Mouse (Mus musculus) gastrocnemius, adult 2 months (tissue): Measurements from ENCODE around the gene Rbm4. TPM values are rescaled to one million over a fixed set of nuclear protein-coding genes. Genes with fewer than 3 reads are reported as not detected.
"Not testable (repeated sequence)": the region's sequence is repeated elsewhere in the genome, so short reads cannot be mapped to it uniquely, and the experiment has no call there.

Source experiments
- DNase-seq: peaks from one replicate; pipeline ENCODE4 v3.0.0; 2022
- H3K27ac ChIP-seq: fragments of 200-600 bp; 2 replicates; pipeline ENCODE4 v1.8.1; 2022; ENCODE audit warnings: mild to moderate bottlenecking
- H3K4me3 ChIP-seq: fragments of 200-600 bp; 2 replicates; pipeline ENCODE4 v1.8.1; 2022; ENCODE audit warnings: mild to moderate bottlenecking, moderate library complexity
- CTCF ChIP-seq: fragments of 200-600 bp; IDR thresholded peaks from 2 replicates; pipeline ENCODE4 v1.8.1; 2022; ENCODE audit warnings: antibody characterized with exemption, mild to moderate bottlenecking, moderate library complexity
- intact Hi-C: fragments of 180-260 bp; cut with DNase I; formaldehyde crosslinking; loops from one replicate; pipeline ENCODE4 v1.15.1; 2025
- total RNA-seq, 2 experiments: library from RNA; stranded (reverse); gene quantifications; 2 replicates each; pipeline ENCODE4 v1.2.3; 2021

Rbm4 gene
- total RNA-seq, 2 experiments from 2014 or later, result 32.1 to 35.5 TPM

DNA sequence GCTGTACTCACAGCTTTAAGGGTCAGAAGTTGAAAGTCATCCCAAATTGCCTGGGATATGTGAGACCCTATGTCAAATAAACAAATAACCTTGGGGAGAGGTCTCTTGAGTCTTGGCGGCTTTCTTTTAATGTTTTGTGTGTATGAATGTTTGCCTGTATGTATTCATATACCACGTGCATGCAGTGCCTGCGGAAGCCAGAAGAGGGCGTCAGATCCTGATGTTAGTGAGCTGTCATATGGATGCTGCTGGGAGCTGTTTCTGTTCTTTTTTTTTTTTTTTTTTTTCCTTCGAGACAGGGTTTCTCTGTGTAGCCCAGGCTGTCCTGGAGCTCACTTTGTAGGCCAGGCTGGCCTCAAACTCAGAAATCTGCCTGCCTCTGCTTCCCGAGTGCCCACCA lies 19.3 kb upstream of the Rbm4 start:
- no peak for DNase-seq
- no peak overlapping the region for H3K4me3 ChIP-seq
- intact Hi-C loops, result loop anchor here (5.0 kb wide), 2 partner anchors 34 to 56 kb away; partner anchors contain the start of gene Rbm4b
- H3K27ac ChIP-seq, result no peak overlapping the region
- TF ChIP-seq CTCF, result peak; percentile 25

DNA sequence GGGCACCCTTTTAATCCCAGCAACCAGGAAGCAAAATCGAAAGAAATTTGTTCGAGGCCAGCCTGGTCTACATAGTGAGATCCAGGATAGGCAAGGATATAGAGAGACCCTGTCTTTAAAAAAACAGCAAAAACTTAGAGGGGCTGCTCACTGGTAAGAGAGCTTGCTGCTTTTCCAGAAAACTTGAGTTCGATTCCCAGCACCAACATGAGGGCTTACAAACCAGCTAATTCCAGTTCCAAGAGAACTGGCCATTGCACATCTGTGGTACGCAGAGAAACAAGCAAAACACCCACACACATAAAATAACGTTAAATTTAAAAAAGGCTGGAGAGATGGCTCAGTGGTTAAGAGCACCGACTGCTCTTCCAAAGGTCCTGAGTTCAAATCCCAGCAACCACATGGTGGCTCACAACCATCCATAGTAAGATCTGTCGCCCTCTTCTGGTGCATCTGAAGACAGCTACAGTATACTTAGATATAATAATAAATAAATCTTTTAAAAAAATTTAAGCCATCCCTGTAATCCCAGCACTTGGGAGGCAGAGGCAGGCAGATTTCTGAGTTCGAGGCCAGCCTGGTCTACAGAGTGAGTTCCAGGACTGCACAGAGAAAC lies 18.7 kb upstream of the Rbm4 start:
- peak; percentile 38 for TF ChIP-seq CTCF
- Histone ChIP-seq H3K4me3 (peak overlapping the region; percentile 91), H3K27ac (peak overlapping the region; percentile 99)
- not testable (repeated sequence) for DNase-seq
- intact Hi-C loops, result loop anchor here (5.0 kb wide), 2 partner anchors 35 to 55 kb away; partner anchors contain the start of gene Rbm4b

DNA sequence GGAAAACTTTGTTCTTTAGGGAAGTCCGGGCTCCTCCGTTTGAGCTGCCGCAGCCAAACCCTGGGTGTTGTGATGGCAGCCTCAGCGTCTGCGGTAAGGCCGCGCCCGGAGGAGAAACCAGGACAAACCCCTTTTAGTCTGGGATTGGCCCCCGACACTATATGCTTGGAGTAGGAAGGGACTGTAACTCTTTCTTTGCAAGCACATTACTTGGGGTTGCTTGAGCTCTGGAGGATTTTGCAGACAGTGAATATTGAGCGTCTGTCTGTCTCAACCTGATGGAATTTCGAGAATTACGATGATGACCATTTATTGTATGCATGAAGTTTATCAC lies 18.2 kb upstream of the Rbm4 start:
- H3K27ac ChIP-seq, result peak overlapping the region; percentile 99
- DNase-seq, result no peak
- no peak for TF ChIP-seq CTCF
- peak overlapping the region; percentile 91 for H3K4me3 ChIP-seq
- intact Hi-C loops, result loop anchor here (1.0 to 5.0 kb wide), 3 partner anchors 18 to 55 kb away; partner anchors contain the start of gene Rbm4b

DNA sequence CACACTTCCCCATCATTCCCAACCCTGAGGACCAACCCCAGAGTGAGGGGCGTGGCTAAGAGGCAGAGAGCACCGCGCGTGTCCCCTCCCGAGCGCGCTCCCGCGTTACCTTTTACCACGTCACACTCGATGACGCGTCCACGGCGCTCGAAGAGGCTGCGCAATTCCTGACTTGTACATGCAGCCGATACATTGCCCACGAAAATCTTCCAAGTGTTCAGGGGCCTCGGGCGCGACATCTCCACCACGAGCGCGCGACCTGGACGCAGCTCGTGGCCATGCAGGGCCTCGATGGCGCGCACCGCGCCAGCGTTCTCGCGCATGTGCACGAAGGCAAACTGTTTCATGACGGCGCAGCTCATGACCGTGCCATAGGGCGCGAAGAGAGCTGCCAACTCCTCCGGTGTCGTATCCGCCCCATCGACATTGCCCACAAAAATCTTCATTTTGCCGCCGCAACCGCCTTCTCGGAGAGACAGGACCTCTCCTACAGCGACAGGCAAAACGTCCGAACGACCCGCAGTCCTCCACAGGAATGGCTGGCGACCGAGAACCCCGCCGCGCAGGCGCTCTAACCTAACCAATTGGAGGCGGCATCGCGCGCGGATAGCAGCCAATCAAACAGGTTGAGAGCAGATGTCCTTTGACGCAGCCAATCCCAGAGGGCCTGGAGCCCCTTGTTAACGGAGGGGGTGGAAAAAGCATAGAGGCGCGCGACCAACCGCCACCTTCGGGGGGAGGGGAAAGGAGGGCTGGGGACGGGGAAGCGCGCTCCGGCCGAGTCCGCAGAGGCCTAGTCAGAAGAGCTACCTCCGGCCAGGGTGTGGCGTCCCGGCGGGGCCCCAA lies 17.6 kb upstream of the Rbm4 start, which contains the start of the genes Gm21992 and Rbm14:
TSS of gene Gm21992 (minus strand) at position 550 of the 846 bp plus-strand sequence.
TSS of gene Rbm14 (minus strand) at position 572 of the 846 bp plus-strand sequence.
- intact Hi-C loops, result loop anchor here (1.0 to 5.0 kb wide), 3 partner anchors 17 to 54 kb away; partner anchors contain the start of gene Rbm4b
- Histone ChIP-seq H3K4me3 (peak within 1 kb of the TSS; percentile 91), H3K27ac (peak within 1 kb of the TSS; percentile 99)
- peak; percentile 99 for DNase-seq
- peak; percentile 16; the same call in 1 of the 2 replicates for TF ChIP-seq CTCF

DNA sequence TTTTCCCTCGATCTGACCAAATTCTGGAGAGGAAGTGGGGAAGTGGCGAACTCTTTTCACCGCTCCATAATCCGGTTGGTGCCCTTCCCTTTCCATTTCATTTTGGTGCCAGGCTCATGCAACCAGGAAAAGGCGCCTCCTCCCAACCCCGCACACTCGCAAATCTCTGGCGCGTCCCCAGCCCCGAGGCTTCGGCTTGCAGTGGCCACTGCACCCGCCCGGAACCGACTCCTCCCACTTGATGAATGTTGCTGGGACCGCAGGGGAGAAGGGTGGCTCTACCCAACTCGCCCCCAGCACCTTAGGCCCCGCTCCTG lies 17.0 kb upstream of the Rbm4 start:
- intact Hi-C loops, result loop anchor here (1.0 to 5.0 kb wide), 3 partner anchors 16 to 53 kb away; partner anchors contain the start of gene Rbm4b
- TF ChIP-seq CTCF, result no peak
- DNase-seq, result peak; percentile 84
- Histone ChIP-seq H3K4me3 (peak overlapping the region; percentile 91), H3K27ac (peak overlapping the region; percentile 99)

DNA sequence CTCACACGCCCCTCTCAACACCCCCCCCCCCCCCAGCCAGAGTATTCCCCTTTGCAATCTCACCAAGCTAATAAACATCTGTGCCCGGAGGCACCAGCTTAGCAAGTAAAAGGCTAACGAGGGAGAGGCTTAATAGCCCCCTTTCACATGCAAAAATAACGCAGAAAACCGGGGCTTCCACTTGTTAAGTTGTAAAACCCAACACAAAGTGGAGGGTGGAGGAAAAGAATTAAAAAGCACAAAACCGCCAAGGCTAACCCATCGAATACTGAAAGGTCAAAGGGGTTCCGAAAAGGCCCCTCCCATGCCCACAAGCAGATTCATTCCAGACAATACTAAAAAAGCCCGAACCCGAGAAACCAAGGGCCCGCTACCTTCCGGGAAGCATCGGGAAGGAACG lies 16.6 kb upstream of the Rbm4 start:
- no peak for TF ChIP-seq CTCF
- peak overlapping the region; percentile 99 for H3K27ac ChIP-seq
- DNase-seq, result no peak
- H3K4me3 ChIP-seq, result peak overlapping the region; percentile 91
- intact Hi-C loops, result loop anchor here (5.0 kb wide), 2 partner anchors 37 to 53 kb away; partner anchors contain the start of gene Rbm4b

DNA sequence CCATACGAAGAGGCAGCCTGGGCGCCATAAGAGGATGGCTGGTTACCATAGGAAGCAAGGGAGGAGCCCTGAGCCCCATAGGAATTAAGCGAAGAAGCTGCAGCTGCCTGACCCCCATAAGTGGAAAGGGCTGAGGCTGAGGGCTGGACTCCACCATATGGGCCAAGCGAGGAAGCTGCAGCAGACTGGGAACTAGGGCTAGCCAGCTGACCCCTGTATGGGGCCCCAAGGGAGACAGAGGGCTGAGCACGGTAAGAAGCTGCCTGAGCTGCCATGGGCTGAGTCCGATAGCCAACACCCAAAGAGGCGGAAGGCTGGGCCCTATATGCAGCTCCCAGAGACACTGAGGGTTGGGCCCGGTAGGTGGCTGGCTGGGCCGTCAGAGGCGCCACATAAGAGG lies 9.6 kb upstream of the Rbm4 start:
- peak; percentile 17 for DNase-seq
- Histone ChIP-seq H3K27ac (no peak overlapping the region), H3K4me3 (no peak overlapping the region)
- intact Hi-C loops, result no loop called here
- TF ChIP-seq CTCF, result no peak

- intact Hi-C loops, result no loop called here
- Histone ChIP-seq H3K4me3 (no peak overlapping the region), H3K27ac (no peak overlapping the region)
- TF ChIP-seq CTCF, result no peak
- no peak for DNase-seq
Measured at GRCm38 (mm10) chr19:4802691-4803091, 9.0 kb upstream of the Rbm4 start.

- no peak overlapping the region for H3K4me3 ChIP-seq
- intact Hi-C loops, result no loop called here
- DNase-seq, result no peak
- no peak overlapping the region for H3K27ac ChIP-seq
- TF ChIP-seq CTCF, result no peak
Measured at GRCm38 (mm10) chr19:4799083-4799482, 5.4 kb upstream of the Rbm4 start.

GRCm38 (mm10) chr19:4797846-4798245 lies 4.1 kb upstream of the Rbm4 start:
- no peak for DNase-seq
- intact Hi-C loops, result no loop called here
- no peak for TF ChIP-seq CTCF
- Histone ChIP-seq H3K27ac (no peak overlapping the region), H3K4me3 (no peak overlapping the region)

GRCm38 (mm10) chr19:4795929-4796328 lies 2.2 kb upstream of the Rbm4 start:
- intact Hi-C loops, result no loop called here
- H3K4me3 ChIP-seq, result no peak overlapping the region
- TF ChIP-seq CTCF, result no peak
- DNase-seq, result no peak
- no peak overlapping the region for H3K27ac ChIP-seq

- TF ChIP-seq CTCF, result no peak
- no peak for DNase-seq
- intact Hi-C loops, result loop anchor here (5.0 kb wide), 1 partner anchor 36 kb away; the partner anchor contains the start of gene Rbm4b
- peak overlapping the region; percentile 94 for H3K4me3 ChIP-seq
- H3K27ac ChIP-seq, result peak overlapping the region; percentile 93
Measured at GRCm38 (mm10) chr19:4793281-4793830, 345 bp downstream of the Rbm4 start.

- DNase-seq, result no peak
- Histone ChIP-seq H3K4me3 (no peak overlapping the region), H3K27ac (no peak overlapping the region)
- intact Hi-C loops, result no loop called here
- no peak for TF ChIP-seq CTCF
Measured at GRCm38 (mm10) chr19:4786313-4786712, 7.4 kb downstream of the Rbm4 start.
